15 mouse cellular contexts compared by ENCODE assay signal in the genomic region with DNA sequence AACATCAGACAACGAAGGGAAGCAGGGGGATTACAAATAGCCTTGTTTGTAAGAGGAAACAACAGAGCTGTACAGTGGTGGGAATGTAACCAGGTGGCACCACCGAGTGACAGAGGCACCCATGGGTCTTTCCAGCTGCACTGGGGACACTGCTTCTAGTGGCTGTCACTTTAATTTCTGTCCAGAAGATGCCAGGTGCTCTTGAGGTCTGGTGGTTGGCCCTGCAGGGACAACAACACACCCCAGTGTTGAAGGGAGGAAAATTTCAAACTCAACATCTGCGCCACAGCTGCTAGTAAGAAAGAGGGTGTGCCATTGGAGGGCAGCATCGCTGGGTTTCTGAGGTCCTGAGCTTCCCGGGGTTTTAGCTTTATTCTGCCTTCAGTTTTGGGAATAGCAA. TPM values are rescaled to one million over a fixed set of nuclear protein-coding genes. Genes with fewer than 3 reads are reported as not detected.
DNase-seq lines count a peak whose midpoint lies in the region; ATAC-seq and TF ChIP-seq lines count a peak whose summit lies in the region.
"Had no signal": no experiment of that assay in that cellular context is flagged by ENCODE, and none has a peak within 500 bp of the region (broad histone marks: within the 10 kb centered on the region; RNA-seq: fewer than 3 reads in every experiment).

No protein-coding gene starts in this region.

- ATAC-seq in CD4-positive, CD25-positive, alpha-beta regulatory T cell, adult 4 months = no peak
- peak; percentile 46 for ATAC-seq in monocyte, adult 5-6 weeks (replicated peaks; ENCODE audit: insufficient number of reproducible peaks, low FRiP score, low TSS enrichment, poor library complexity, severe bottlenecking)
- ATAC-seq: intestine, embryonic 16.5 days had no signal

- H3K4me3 ChIP-seq in lung, adult 2 months (replicated peaks; ENCODE audit: extremely low read depth, low read depth, low read length) = no peak overlapping the region
- H3K4me3 ChIP-seq: erythroblast, embryonic 14.5 days had no signal

- H3K4me1 ChIP-seq in lung, adult 2 months (ENCODE audit: control insufficient read depth, insufficient read depth, low read length) = no peaks in the 10 kb centered on the region

- WGBS in lung, adult 2 months = 48% methylated on average over 5 of the region's 5 CpGs

- peak; percentile 32 for DNase-seq in CD4-positive, CD25-positive, alpha-beta regulatory T cell, adult 2 months (ENCODE audit: low read depth, low spot score)
- peak; percentile 32 for DNase-seq in lung, postnatal 36 days
- no peak for DNase-seq in lung, adult 2 months
- DNase-seq in thymus, postnatal 4 days = peak; percentile 71
- no peak for DNase-seq in ovary, postnatal 36 days (ENCODE audit: low spot score)
- DNase-seq in cerebellum, adult 11-12 months = no peak
- DNase-seq: heart, adult 11 months; kidney, postnatal 36 days; left cerebral cortex, postnatal 4 days; lung, postnatal 4 days had no signal

- no peak for TF ChIP-seq POLR2A in lung, adult 2 months (IDR thresholded peaks at IDR 0.05; ENCODE audit: borderline replicate concordance, extremely low read depth, low read depth, low read length)

- TF ChIP-seq CTCF in lung, adult 2 months (IDR thresholded peaks at IDR 0.05; ENCODE audit: insufficient read depth, low read length) = no peak

RNA-seq across cellular contexts. Expression of gene Pik3r5, which starts 1.3 kb away (rescaled TPM):
- polyA plus RNA-seq in CD4-positive, CD25-positive, alpha-beta regulatory T cell, adult 4 months (2017; shearing (Covaris generic)) = 10 to 100 TPM; 17.9 to 26.3 TPM
- polyA plus RNA-seq in lung, adult 2 months (2012; rRNA removed) = 10.8 and 11.7 TPM in 2 replicates
- 66.2 to 140 TPM (median 84.0 TPM) in 3 replicates for total RNA-seq in monocyte, adult 5-6 weeks (2017)

RNA-seq across cellular contexts. Expression of gene Ntn1, which starts 30.0 kb away (rescaled TPM):
- under 1 TPM; 0.63 to 0.90 TPM for polyA plus RNA-seq in CD4-positive, CD25-positive, alpha-beta regulatory T cell, adult 4 months (2017; shearing (Covaris generic))
- polyA plus RNA-seq in lung, adult 2 months (2012; rRNA removed) = 58.8 and 65.7 TPM in 2 replicates
- 0.32 TPM in 1 of 3 replicates, not detected in the others for total RNA-seq in monocyte, adult 5-6 weeks (2017)
- total RNA-seq: hematopoietic stem cell, adult 5-6 weeks had no signal
- polyA plus RNA-seq: erythroblast, embryonic 14.5 days had no signal

Comparison
In these comparisons a context has a peak if more than half of its experiments do, and no peak if none do; other contexts are left out.
1. DNase-seq: peak in CD4-positive, CD25-positive, alpha-beta regulatory T cell, adult 2 months (single experiment), lung, postnatal 36 days (single experiment) and thymus, postnatal 4 days (single experiment); none in lung, adult 2 months (single experiment), ovary, postnatal 36 days (single experiment) and cerebellum, adult 11-12 months (single experiment).
2. RNA of gene Ntn1, which starts 30.0 kb away (polyA plus RNA-seq): 58.8 to 65.7 TPM in lung, adult 2 months; 0.63 to 0.90 TPM in CD4-positive, CD25-positive, alpha-beta regulatory T cell, adult 4 months; every median in the first group is over 10 times any median in the second.